Mouse (Mus musculus) stomach, postnatal 0 days (tissue): ENCODE results near the gene 5330417C22Rik.

Experiments
- CTCF ChIP-seq: IDR thresholded peaks from 2 replicates; pipeline ENCODE4 v1.5.1; 2016; ENCODE audit warnings: antibody characterized with exemption, low read depth, mild to moderate bottlenecking, moderate library complexity
- EP300 ChIP-seq: optimal IDR thresholded peaks from 2 replicates; pipeline ENCODE3; 2016; ENCODE audit warnings: antibody characterized with exemption

- no peak for TF ChIP-seq EP300
- no peak for TF ChIP-seq CTCF
Observed at GRCm38 (mm10) chr3:108554111-108554561, 17.8 kb upstream of the 5330417C22Rik start.
